Mouse (Mus musculus) liver, embryonic 14.5 days (tissue): ENCODE data around the gene Gm20721.

Experiments
- CTCF ChIP-seq: IDR thresholded peaks from 2 replicates; pipeline ENCODE4 v1.5.1; 2016; ENCODE audit warnings: antibody characterized with exemption, low read depth, control low read depth
- EP300 ChIP-seq: IDR thresholded peaks from 2 replicates; pipeline ENCODE4 v1.6.1; 2016; ENCODE audit warnings: antibody characterized with exemption, low read depth

- TF ChIP-seq CTCF (no peak), EP300 (no peak)
These were observed 13.1 kb upstream of the Gm20721 start for GRCm38 (mm10) chr2:174359656-174360055.
